Mouse (Mus musculus): ENCODE measurements around the gene Sh3yl1. TPM values are rescaled to one million over a fixed set of nuclear protein-coding genes. Genes with fewer than 3 reads are reported as not detected.

Sh3yl1 gene
- total RNA-seq, 2 experiments from 2014 or later: 4.8 to 5.8 TPM

DNA sequence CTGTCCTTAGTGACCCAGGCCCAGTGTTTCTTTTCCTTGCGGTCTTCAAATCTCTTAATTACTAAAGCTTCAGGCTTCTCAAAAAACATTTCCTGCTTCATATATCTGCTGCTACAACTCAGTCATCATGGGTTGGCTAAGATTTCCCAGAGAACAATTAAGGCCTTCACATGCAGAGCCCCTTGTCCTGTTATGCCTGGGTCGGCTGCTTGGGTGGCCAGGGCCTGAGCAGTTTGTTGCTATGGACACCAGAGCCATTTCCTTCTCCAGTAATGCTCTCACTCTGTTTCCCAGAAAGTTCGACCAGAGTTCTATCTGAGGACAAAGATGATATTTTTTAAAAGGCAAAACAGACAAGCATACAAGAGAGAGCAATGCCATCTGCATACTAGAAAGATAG, 32.7 kb downstream of the Sh3yl1 start:
- DNase-seq: no peak

- no peak for DNase-seq
Observed at GRCm38 (mm10) chr12:30970700-30971099, 59.2 kb downstream of the Sh3yl1 start.

- DNase-seq: no peak
Observed at GRCm38 (mm10) chr12:31003795-31004194, 92.3 kb downstream of the Sh3yl1 start.

- peak; percentile 87 for DNase-seq
Observed at GRCm38 (mm10) chr12:31005010-31005409, 93.5 kb downstream of the Sh3yl1 start.

- DNase-seq: peak; percentile 71
Observed at GRCm38 (mm10) chr12:31008171-31008570, 96.7 kb downstream of the Sh3yl1 start.

Other genes with a start within 250 kb of the Sh3yl1 start
- gene Alkal2, start 27.3 kb upstream of the Sh3yl1 start, total RNA-seq (2021): under 1 TPM; 0.58 to 0.96 TPM
- 10 to 100 TPM; 62.3 to 65.5 TPM for gene Acp1, start 79 bp upstream of the Sh3yl1 start, total RNA-seq (2021)
- 1 to 10 TPM in 1 of 2 experiments, under 1 TPM in 1; 0.55 to 1.4 TPM for gene Fam110c, start 162.2 kb downstream of the Sh3yl1 start, total RNA-seq (2021)